Mouse (Mus musculus): Measurements from ENCODE around the gene Chrm4. TPM values are rescaled to one million over a fixed set of nuclear protein-coding genes. Genes with fewer than 3 reads are reported as not detected.

The Chrm4 gene
- 1 to 10 TPM; 2.3 to 3.4 TPM for total RNA-seq (2023)

GRCm38 (mm10) chr2:91926949-91927348 lies at the start of gene Chrm4:
Gene Chrm4 (plus strand): TSS chr2:91927249.

DNA sequence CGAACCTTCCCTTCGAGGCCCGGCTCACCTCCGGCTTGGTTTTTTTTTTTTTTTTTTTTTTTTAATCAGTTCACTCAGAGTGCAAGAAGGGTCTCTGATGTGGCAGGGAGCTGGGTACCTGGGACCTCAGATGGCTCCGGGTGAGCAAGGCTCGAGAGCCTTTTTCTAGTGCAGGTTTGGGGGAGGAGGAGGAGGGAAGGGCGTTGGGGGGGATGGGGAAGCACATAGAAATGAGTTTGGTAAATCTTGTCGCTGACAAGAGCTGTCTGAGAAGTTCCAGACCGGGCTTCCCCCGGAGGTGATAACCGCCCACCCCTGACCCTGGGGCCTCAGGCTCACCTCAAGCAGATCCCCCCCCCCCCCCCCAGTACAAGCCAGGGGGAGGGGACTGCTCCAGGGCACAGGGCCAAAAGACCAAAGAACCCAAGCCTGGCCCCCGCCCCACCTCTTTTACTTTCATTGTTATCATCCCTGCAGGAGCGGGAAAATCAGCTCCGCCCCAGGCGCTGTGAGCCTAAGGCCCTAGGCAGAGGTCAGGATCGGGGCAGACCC lies 5.2 kb downstream of the Chrm4 start, which contains the start of gene Mdk:
TSS of gene Mdk (minus strand) at position 138 of the 552 bp plus-strand sequence.

GRCm38 (mm10) chr2:91945483-91945882 lies 18.4 kb downstream of the Chrm4 start, which contains the start of gene Gm9821:
Gene Gm9821 (plus strand): TSS chr2:91945703.

DNA sequence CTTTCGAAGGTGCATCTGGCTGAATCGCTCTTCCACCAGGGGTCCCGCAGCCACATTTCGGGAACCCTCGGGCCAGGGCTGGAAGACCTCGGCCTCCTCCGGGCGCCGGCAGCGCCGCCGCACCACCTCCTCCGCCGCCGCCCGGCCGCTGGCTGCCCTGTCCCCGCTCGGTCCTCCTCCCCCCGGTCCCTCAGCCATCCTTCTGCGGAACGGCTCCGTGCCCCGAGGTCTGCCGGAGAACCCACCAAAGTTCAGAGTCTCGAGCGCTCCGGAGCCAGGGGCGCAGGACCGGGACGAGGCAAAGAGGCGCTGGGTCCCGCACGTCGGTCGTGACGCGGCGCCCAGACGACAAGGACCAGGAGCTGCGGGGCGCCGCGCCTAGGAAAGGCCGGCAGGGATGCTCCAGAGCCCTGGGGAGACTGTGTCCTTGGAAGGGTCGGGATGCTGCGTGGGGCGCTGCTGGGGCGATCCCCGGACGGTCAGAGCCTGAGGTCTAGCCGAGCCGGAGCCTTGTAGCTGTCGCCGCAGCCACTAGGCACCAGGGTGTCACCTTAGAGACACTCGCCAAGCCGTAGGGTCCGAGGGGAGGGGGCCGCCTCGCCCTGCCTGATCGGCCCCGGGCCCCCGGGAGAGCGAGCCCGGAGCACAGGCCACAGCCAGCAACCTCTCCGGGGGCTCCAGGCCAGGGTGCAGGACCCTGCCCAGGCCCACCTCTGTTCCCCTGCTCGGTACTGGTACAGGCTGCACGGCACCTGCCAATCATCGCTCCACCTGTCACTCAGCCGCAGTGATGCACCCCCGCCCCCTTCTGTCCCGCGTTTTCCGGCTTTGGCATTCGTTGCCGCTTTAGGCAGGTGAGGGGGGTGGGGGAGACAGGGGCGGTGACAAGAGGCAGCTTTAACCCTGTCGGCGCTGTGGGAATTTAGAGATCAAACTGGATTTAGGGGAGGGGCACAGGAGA lies 48.8 kb downstream of the Chrm4 start, which contains the start of gene Dgkz:
TSS of gene Dgkz (minus strand) at position 284 of the 961 bp plus-strand sequence.

Other genes with a start within 250 kb of the Chrm4 start
- gene Atg13, start 216.7 kb upstream of the Chrm4 start, total RNA-seq (2023) = 10 to 100 TPM; 41.6 to 43.7 TPM
- 10 to 100 TPM in 1 of 2 experiments, 1 to 10 TPM in 1; 8.6 to 11.4 TPM for gene Harbi1, start 216.4 kb upstream of the Chrm4 start, total RNA-seq (2023)
- gene Ambra1, start 197.1 kb upstream of the Chrm4 start, total RNA-seq (2023) = 10 to 100 TPM; 71.5 to 74.0 TPM
- 10 to 100 TPM in 1 of 2 experiments, 1 to 10 TPM in 1; 8.2 to 10.7 TPM for gene Mdk, start 5.0 kb downstream of the Chrm4 start, total RNA-seq (2023)
- under 1 TPM; 0.38 to 0.86 TPM for gene Gm9821, start 18.5 kb downstream of the Chrm4 start, total RNA-seq (2023)
- gene Dgkz, start 48.6 kb downstream of the Chrm4 start, total RNA-seq (2023) = 100 to 1,000 TPM; 405 to 439 TPM
- not detected for gene Creb3l1, start 97.3 kb downstream of the Chrm4 start, total RNA-seq (2023)
- gene Phf21a, start 165.9 kb downstream of the Chrm4 start, total RNA-seq (2023) = 100 to 1,000 TPM; 154 to 163 TPM

Measured in T-cell, adult 66 days (primary cell).